Mouse (Mus musculus) CH12.LX (cell line): ENCODE measurements around the gene Tmem39b. TPM values are rescaled to one million over a fixed set of nuclear protein-coding genes. Genes with fewer than 3 reads are reported as not detected.

Experiments
- DNase-seq: peaks from one replicate; pipeline ENCODE4 v3.0.0-alpha.2; 2013; ENCODE audit errors: extremely low read depth
- H3K27ac ChIP-seq: 2 replicates; pipeline ENCODE4 v1.5.1; 2012; ENCODE audit warnings: low read depth, mild to moderate bottlenecking, control low read depth, moderate library complexity; ENCODE audit not compliant: insufficient read depth
- H3K27me3 ChIP-seq: replicated peaks from 2 replicates; pipeline ENCODE3; 2012; ENCODE audit warnings: inconsistent platforms
- H3K36me3 ChIP-seq, 2 experiments: replicated peaks in 1 of 2; 2 replicates each; pipeline versions ENCODE3 to v1.6.1; 2012; ENCODE audit warnings: inconsistent platforms in 1 of 2, low read length in 1 of 2, mild to moderate bottlenecking in 1 of 2, mixed read lengths in 1 of 2, moderate library complexity in 1 of 2; ENCODE audit not compliant: control insufficient read depth in 1 of 2, insufficient read depth in 1 of 2
- H3K4me1 ChIP-seq, 2 experiments: 2 replicates each; pipeline ENCODE4 v1.6.1; 2012; ENCODE audit warnings: inconsistent platforms in 1 of 2, moderate library complexity in 1 of 2; ENCODE audit not compliant: insufficient read depth in 2 of 2, control insufficient read depth in 1 of 2
- H3K4me2 ChIP-seq: 2 replicates; pipeline ENCODE4 v1.6.1; 2012; ENCODE audit warnings: low read depth, mild to moderate bottlenecking, control low read depth; ENCODE audit not compliant: poor library complexity, insufficient read depth, severe bottlenecking
- H3K4me3 ChIP-seq, 3 experiments: fragments of 150-350 bp in 1 of 3; sonication (generic) in 1 of 3; replicated peaks in 1 of 3; 2 replicates each; pipeline versions ENCODE3 to v1.5.1; 2011 to 2012; ENCODE audit warnings: low read depth in 2 of 3, low read length in 2 of 3, mild to moderate bottlenecking in 2 of 3, moderate library complexity in 2 of 3, control low read depth in 1 of 3, improper control_type of control experiment in 1 of 3, inconsistent platforms in 1 of 3, mixed read lengths in 1 of 3; ENCODE audit not compliant: poor library complexity in 1 of 3
- H3K79me2 ChIP-seq: replicated peaks from 2 replicates; pipeline ENCODE4 v1.6.1; 2012; ENCODE audit warnings: mild to moderate bottlenecking, moderate library complexity; ENCODE audit not compliant: control insufficient read depth, poor library complexity, insufficient read depth, severe bottlenecking; ENCODE audit errors: extremely low read depth
- H3K9ac ChIP-seq: 2 replicates; pipeline ENCODE4 v1.6.1; 2012; ENCODE audit warnings: low read depth, mild to moderate bottlenecking, control low read depth, moderate library complexity; ENCODE audit not compliant: insufficient read depth
- H3K9me3 ChIP-seq: replicated peaks from 2 replicates; pipeline ENCODE3; 2012; ENCODE audit warnings: low read length, inconsistent platforms, mixed read lengths
- BHLHE40 ChIP-seq: IDR thresholded peaks from 2 replicates; pipeline ENCODE4 v1.6.1; 2011; ENCODE audit warnings: mild to moderate bottlenecking, low read depth, low read length, improper control_type of control experiment
- CHD2 ChIP-seq: IDR thresholded peaks from 2 replicates; pipeline ENCODE4 v1.6.1; 2011; ENCODE audit warnings: low read length, improper control_type of control experiment
- CTCF ChIP-seq, 2 experiments: IDR thresholded peaks in 1 of 2; conservative IDR thresholded peaks in 1 of 2; 2 replicates each; pipeline ENCODE4 v1.5.1; 2011 to 2012; ENCODE audit warnings: low read depth in 2 of 2, low read length in 2 of 2, improper control_type of control experiment in 1 of 2, inconsistent platforms in 1 of 2, mild to moderate bottlenecking in 1 of 2, moderate library complexity in 1 of 2
- EP300 ChIP-seq: IDR thresholded peaks from 2 replicates; pipeline ENCODE4 v1.6.1; 2011; ENCODE audit warnings: low read length, improper control_type of control experiment
- ETS1 ChIP-seq: conservative IDR thresholded peaks from 2 replicates; pipeline ENCODE4 v1.6.1; 2012; ENCODE audit warnings: low read depth, mild to moderate bottlenecking, inconsistent platforms, low read length, improper control_type of control experiment, moderate library complexity
- JUN ChIP-seq: IDR thresholded peaks from 2 replicates; pipeline ENCODE4 v1.6.1; 2011; ENCODE audit warnings: low read depth, mild to moderate bottlenecking, low read length, improper control_type of control experiment, moderate library complexity; ENCODE audit not compliant: insufficient read depth
- JUND ChIP-seq: conservative IDR thresholded peaks from 2 replicates; pipeline ENCODE4 v1.6.1; 2011; ENCODE audit warnings: low read depth, low read length, improper control_type of control experiment
- MAFK ChIP-seq: IDR thresholded peaks from 2 replicates; pipeline ENCODE4 v1.6.1; 2011; ENCODE audit warnings: low read length, improper control_type of control experiment; ENCODE audit not compliant: insufficient replicate concordance
- MAZ ChIP-seq: IDR thresholded peaks from 2 replicates; pipeline ENCODE4 v1.6.1; 2012; ENCODE audit warnings: low read depth, mild to moderate bottlenecking, inconsistent platforms, low read length, improper control_type of control experiment, moderate library complexity
- MEF2A ChIP-seq: IDR thresholded peaks from 2 replicates; pipeline ENCODE4 v1.6.1; 2014; ENCODE audit warnings: low read depth, mild to moderate bottlenecking, inconsistent platforms, low read length, improper control_type of control experiment, borderline replicate concordance
- MYC ChIP-seq: IDR thresholded peaks from 2 replicates; pipeline ENCODE4 v1.6.1; 2011; ENCODE audit warnings: low read depth, mild to moderate bottlenecking, improper control_type of control experiment, low read length
- NELFE ChIP-seq: IDR thresholded peaks from 2 replicates; pipeline ENCODE4 v1.6.1; 2011; ENCODE audit warnings: low read depth, low read length, improper control_type of control experiment
- NRF1 ChIP-seq: IDR thresholded peaks from 2 replicates; pipeline ENCODE4 v1.6.1; 2014; ENCODE audit warnings: low read depth, mild to moderate bottlenecking, inconsistent platforms, low read length, improper control_type of control experiment, moderate library complexity
- POLR2A ChIP-seq: IDR thresholded peaks from 2 replicates; pipeline ENCODE4 v1.6.1; 2011; ENCODE audit warnings: low read depth, mild to moderate bottlenecking, improper control_type of control experiment, low read length
- POLR2AphosphoS2 ChIP-seq: IDR thresholded peaks from 2 replicates; pipeline ENCODE4 v1.6.1; 2011; ENCODE audit warnings: low read depth, low read length, improper control_type of control experiment
- SMC3 ChIP-seq: IDR thresholded peaks from 2 replicates; pipeline ENCODE4 v1.6.1; 2011; ENCODE audit warnings: low read depth, low read length, improper control_type of control experiment
- TCF12 ChIP-seq: IDR thresholded peaks from 2 replicates; pipeline ENCODE4 v1.6.1; 2014; ENCODE audit warnings: low read depth, mild to moderate bottlenecking, inconsistent platforms, low read length, improper control_type of control experiment
- ZKSCAN1 ChIP-seq: IDR thresholded peaks from 2 replicates; pipeline ENCODE4 v1.6.1; 2012; ENCODE audit warnings: low read depth, inconsistent platforms, low read length, improper control_type of control experiment, borderline replicate concordance
- ZMIZ1 ChIP-seq: IDR thresholded peaks from 2 replicates; pipeline ENCODE4 v1.6.1; 2012; ENCODE audit warnings: low read depth, mild to moderate bottlenecking, inconsistent platforms, low read length, improper control_type of control experiment
- ZNF384 ChIP-seq: IDR thresholded peaks from 2 replicates; pipeline ENCODE4 v1.6.1; 2012; ENCODE audit warnings: low read depth, low read length, improper control_type of control experiment, inconsistent platforms
- dilution Hi-C: fragments of 300-500 bp; cut with MboI; formaldehyde crosslinking; loops from 2 replicates; pipeline ENCODE4 v1.14.3; 2020; ENCODE audit warnings: low sequenced_read_pairs; ENCODE audit not compliant: extremely low pct_unique_long_range_greater_than_20kb, extremely low pct_ligation_motif_present
- in situ Hi-C: fragments of 300-500 bp; cut with MboI; formaldehyde crosslinking; loops from 3 replicates; pipeline ENCODE4 v1.14.3; 2019; ENCODE audit warnings: low sequenced_read_pairs, low pct_ligation_motif_present, low pct_unique_long_range_greater_than_20kb, mixed read lengths
- polyA plus RNA-seq: library from polyadenylated mRNA; unstranded; fragments of >175 nt; gene quantifications from 2 replicates; pipeline ENCODE4 v1.2.1, GENCODE M21; 2012; ENCODE audit warnings: low read depth; ENCODE audit not compliant: insufficient read length
- total RNA-seq, 2 experiments: library from RNA; depleted of rRNA; stranded (reverse); fragments of 300-350 nt in 1 of 2; fragments of >200 nt in 1 of 2; gene quantifications; 2 replicates each; pipeline ENCODE4 v1.2.3; 2012 to 2014

The Tmem39b gene
- total and polyA plus RNA-seq, 3 experiments = 11.3 to 37.7 (median 14.6) TPM

GRCm38 (mm10) chr4:129709486-129710129, 13.0 kb upstream of the Tmem39b start:
- dilution Hi-C loops = no loop called here
- in situ Hi-C loops = loop anchor here (25.0 kb wide), 1 partner anchor 378 kb away; no protein-coding TSS in a partner anchor
- H3K27ac ChIP-seq = no peak overlapping the region
- no peak overlapping the region for H3K4me2 ChIP-seq
- no peak for TF ChIP-seq CTCF (conservative IDR thresholded peaks at IDR 0.05 in 1 of 2, IDR thresholded peaks at IDR 0.05 in 1 of 2; ENCODE audit: low read depth in 2 of 2, low read length in 2 of 2)
- TF ChIP-seq CHD2 = no peak
- no peak for TF ChIP-seq JUND
- no peak for TF ChIP-seq POLR2AphosphoS2
- no peak for TF ChIP-seq ZMIZ1
- no peak for TF ChIP-seq JUN
- TF ChIP-seq ZNF384 = no peak
- H3K9me3 ChIP-seq = no peaks in the 10 kb centered on the region
- H3K27me3 ChIP-seq = no peaks in the 10 kb centered on the region
- H3K36me3 ChIP-seq = peaks cover 62 to 94% of the 10 kb centered on the region in 2 experiments
- no peaks in the 10 kb centered on the region for H3K4me1 ChIP-seq
- DNase-seq = no peak
- no peak overlapping the region for H3K9ac ChIP-seq
- H3K4me3 ChIP-seq = no peak overlapping the region
- H3K79me2 ChIP-seq = no peaks in the 10 kb centered on the region

- peaks cover 3 to 14% of the 10 kb centered on the region in 2 experiments for H3K4me1 ChIP-seq
- no peak overlapping the region for H3K4me3 ChIP-seq
- no peak overlapping the region for H3K4me2 ChIP-seq
- no peaks in the 10 kb centered on the region for H3K27me3 ChIP-seq
- no peak for DNase-seq
- H3K9ac ChIP-seq = no peak overlapping the region
- peaks cover 58 to 96% of the 10 kb centered on the region in 2 experiments for H3K36me3 ChIP-seq
- H3K27ac ChIP-seq = no peak overlapping the region
- no peaks in the 10 kb centered on the region for H3K79me2 ChIP-seq
- TF ChIP-seq JUN = no peak
- TF ChIP-seq TCF12 = no peak
- no peak for TF ChIP-seq MYC
- TF ChIP-seq SMC3 = no peak
- TF ChIP-seq POLR2AphosphoS2 = no peak
- no peak for TF ChIP-seq POLR2A
- TF ChIP-seq CHD2 = no peak
- no peak for TF ChIP-seq BHLHE40
- TF ChIP-seq MAFK = no peak
- no peak for TF ChIP-seq ETS1
- no peak for TF ChIP-seq MAZ
- no peak for TF ChIP-seq NRF1
- TF ChIP-seq EP300 = no peak
- TF ChIP-seq MEF2A = no peak
- no peak for TF ChIP-seq ZKSCAN1
- no peak for TF ChIP-seq NELFE
- H3K9me3 ChIP-seq = no peaks in the 10 kb centered on the region
- dilution Hi-C loops = no loop called here
- in situ Hi-C loops = loop anchor here (25.0 kb wide), 1 partner anchor 381 kb away; no protein-coding TSS in a partner anchor
Observed at GRCm38 (mm10) chr4:129706750-129707149, 10.1 kb upstream of the Tmem39b start.
